Mouse (Mus musculus): ENCODE data around the gene Cacna1h.

Gene Cacna1h

GRCm38 (mm10) chr17:25433617-25434606 lies at the start of gene Cacna1h:
Gene Cacna1h (minus strand): TSS chr17:25433783.
- peak; percentile 26 for DNase-seq (ENCODE audit: low read depth, low spot score)

GRCm38 (mm10) chr17:25482092-25482491 lies 48.5 kb upstream of the Cacna1h start:
- no peak for DNase-seq (ENCODE audit: low read depth, low spot score)

- DNase-seq (ENCODE audit: low read depth, low spot score): no peak
Observed at GRCm38 (mm10) chr17:25480820-25481219, 47.2 kb upstream of the Cacna1h start.

- DNase-seq (ENCODE audit: low read depth, low spot score): no peak
Observed at GRCm38 (mm10) chr17:25480152-25480551, 46.6 kb upstream of the Cacna1h start.

GRCm38 (mm10) chr17:25475946-25476744 lies 42.6 kb upstream of the Cacna1h start:
- DNase-seq (ENCODE audit: low read depth, low spot score): peak; percentile 70

GRCm38 (mm10) chr17:25474330-25475077 lies 40.9 kb upstream of the Cacna1h start:
- peak; percentile 85 for DNase-seq (ENCODE audit: low read depth, low spot score)

- DNase-seq (ENCODE audit: low read depth, low spot score): no peak
Observed at GRCm38 (mm10) chr17:25472044-25472443, 38.5 kb upstream of the Cacna1h start.

GRCm38 (mm10) chr17:25471418-25471817 lies 37.8 kb upstream of the Cacna1h start:
- DNase-seq (ENCODE audit: low read depth, low spot score): no peak

- peak; percentile 26 for DNase-seq (ENCODE audit: low read depth, low spot score)
Observed at GRCm38 (mm10) chr17:25469798-25470197, 36.2 kb upstream of the Cacna1h start.

- DNase-seq (ENCODE audit: low read depth, low spot score): no peak
Observed at GRCm38 (mm10) chr17:25468301-25468700, 34.7 kb upstream of the Cacna1h start.

- no peak for DNase-seq (ENCODE audit: low read depth, low spot score)
Observed at GRCm38 (mm10) chr17:25467781-25468180, 34.2 kb upstream of the Cacna1h start.

- DNase-seq (ENCODE audit: low read depth, low spot score): no peak
Observed at GRCm38 (mm10) chr17:25466257-25466656, 32.7 kb upstream of the Cacna1h start.

GRCm38 (mm10) chr17:25464091-25464490 lies 30.5 kb upstream of the Cacna1h start:
- DNase-seq (ENCODE audit: low read depth, low spot score): no peak

- DNase-seq (ENCODE audit: low read depth, low spot score): no peak
Observed at GRCm38 (mm10) chr17:25463326-25463945, 29.9 kb upstream of the Cacna1h start.

GRCm38 (mm10) chr17:25462236-25462875 lies 28.8 kb upstream of the Cacna1h start:
- DNase-seq (ENCODE audit: low read depth, low spot score): no peak

- DNase-seq (ENCODE audit: low read depth, low spot score): no peak
Observed at GRCm38 (mm10) chr17:25456540-25456939, 23.0 kb upstream of the Cacna1h start.

- no peak for DNase-seq (ENCODE audit: low read depth, low spot score)
Observed at GRCm38 (mm10) chr17:25454272-25454671, 20.7 kb upstream of the Cacna1h start, which contains the start of gene Tekt4. Gene Tekt4 (plus strand): TSS chr17:25454615.

GRCm38 (mm10) chr17:25452246-25452965 lies 18.8 kb upstream of the Cacna1h start:
- DNase-seq (ENCODE audit: low read depth, low spot score): no peak

GRCm38 (mm10) chr17:25450329-25450728 lies 16.7 kb upstream of the Cacna1h start:
- no peak for DNase-seq (ENCODE audit: low read depth, low spot score)

- no peak for DNase-seq (ENCODE audit: low read depth, low spot score)
Observed at GRCm38 (mm10) chr17:25447865-25448264, 14.3 kb upstream of the Cacna1h start.

Measured in CD4-positive, CD25-positive, alpha-beta regulatory T cell, adult 2 months (primary cell).